Mouse (Mus musculus) right cerebral cortex, postnatal 14 days (tissue): ENCODE measurements around the gene Ahcyl1.

Experiments
- DNase-seq: peaks from one replicate; pipeline ENCODE4 v3.0.0; 2022

The Ahcyl1 gene

GRCm38 (mm10) chr3:107703675-107704370 is 7.5 kb upstream of the Ahcyl1 start:
- no peak for DNase-seq

DNA sequence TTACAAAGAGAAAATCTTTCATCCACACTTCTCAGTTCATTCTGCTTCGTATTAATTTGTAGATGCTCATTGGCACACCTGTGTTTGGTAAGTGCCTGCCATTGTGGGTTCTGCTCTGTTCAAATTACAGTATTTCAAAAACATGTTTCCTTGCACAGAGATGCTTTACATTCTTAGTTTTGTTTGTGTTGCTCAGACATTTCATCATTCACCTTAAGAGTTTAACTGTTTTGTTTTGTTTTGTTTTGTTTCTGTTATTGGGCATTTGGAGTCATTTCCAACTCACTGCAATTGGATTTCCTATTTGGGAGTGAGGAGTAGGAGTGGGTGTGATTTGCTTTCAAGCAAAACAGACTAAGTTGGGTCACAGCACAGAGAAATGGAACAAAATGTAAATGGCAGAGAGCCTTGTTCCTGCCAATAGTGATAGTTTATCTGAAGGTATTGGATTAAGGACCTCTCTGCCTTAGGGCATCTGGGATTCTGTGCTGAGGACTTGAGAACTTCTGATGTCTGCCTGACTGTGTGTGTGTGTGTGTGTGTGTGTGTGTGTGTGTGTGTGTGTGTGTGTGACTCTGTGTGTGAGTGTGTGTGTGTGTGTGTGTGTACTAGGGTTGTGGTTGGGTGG is 5.5 kb upstream of the Ahcyl1 start:
- DNase-seq: no peak

DNA sequence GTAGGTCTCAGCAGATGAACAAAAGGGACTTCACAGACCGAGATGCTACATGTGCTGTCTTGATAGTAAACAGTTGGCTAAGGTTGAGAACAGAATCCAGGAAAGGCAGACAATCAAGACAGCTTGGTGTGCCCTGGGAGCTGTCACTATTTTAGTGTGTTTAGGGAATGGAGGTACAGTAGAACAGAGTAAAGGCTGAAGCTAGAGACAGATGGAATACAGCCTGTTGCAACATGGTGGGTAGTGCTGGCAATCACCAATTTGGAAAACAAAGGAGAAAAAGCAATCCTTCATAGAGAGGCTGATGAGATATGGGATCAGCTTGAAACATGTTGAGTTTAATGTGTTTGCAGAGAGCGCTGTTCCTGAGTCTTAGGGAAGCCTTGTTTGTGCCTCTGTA is 4.3 kb upstream of the Ahcyl1 start:
- no peak for DNase-seq

- no peak for DNase-seq
Observed at GRCm38 (mm10) chr3:107696910-107697309, 550 bp upstream of the Ahcyl1 start.

DNA sequence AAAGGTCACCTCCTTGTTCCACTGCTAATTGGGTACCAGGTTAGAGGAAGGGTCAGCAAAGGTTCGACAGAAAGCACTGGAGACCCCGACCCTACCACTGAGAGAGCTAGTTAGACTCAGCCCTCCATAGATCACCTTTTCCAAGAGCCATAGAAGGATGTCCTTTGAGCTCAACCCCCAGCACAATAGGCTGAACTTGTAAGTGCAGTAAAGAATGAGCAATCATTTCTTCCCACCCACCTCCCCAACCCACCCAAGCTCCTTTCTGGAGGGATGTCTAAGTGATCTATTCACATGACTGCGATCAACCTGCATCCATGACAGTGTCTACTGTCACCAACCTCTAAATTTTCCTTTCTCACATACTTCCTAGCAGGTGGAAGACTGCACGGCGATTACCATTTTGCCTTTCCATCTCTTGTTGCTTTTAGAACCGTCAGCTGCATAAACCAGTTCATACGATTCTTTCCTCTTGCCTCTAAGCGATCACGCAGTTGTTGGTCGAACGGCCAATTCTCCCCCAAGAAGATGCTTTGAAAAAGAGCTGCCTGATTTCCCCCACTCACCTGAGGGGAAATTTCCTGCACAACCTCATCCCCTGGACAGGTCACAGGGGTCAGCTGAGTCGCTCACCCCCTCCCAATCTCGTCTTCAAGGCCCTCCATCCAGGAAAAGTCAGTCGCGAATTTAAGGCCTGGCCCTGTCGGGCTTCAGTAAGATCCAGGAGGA is 977 bp downstream of the Ahcyl1 start:
- DNase-seq: no peak

DNA sequence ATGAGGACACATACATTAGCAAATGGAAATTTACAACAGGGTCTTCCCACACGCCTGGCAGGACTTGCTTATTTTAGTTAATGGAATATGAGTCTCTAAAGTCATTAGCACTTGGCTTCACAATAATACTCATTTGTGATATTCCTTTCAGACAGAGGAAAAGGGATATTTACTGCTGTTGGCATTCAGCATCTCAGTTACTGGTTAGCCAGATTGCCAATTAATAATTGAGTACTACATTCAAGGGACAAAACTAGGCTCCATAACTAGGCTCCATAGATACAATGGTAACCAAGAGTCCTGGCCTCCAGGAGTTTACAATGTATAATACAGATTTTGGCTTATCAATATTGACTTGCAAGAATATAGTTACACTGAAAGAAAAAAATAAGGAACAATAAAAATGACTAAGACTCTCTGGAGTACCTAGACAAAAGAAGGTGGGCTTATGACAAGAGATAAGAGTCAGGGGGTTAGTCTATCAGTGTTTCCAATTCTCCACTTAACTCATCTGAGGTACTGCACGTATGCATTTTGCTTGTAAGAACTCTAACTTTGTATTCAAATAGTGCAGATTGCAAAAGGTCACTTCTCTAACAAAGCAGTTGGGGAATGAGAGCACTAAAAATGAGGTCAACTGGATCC is 2.0 kb downstream of the Ahcyl1 start:
- no peak for DNase-seq

DNA sequence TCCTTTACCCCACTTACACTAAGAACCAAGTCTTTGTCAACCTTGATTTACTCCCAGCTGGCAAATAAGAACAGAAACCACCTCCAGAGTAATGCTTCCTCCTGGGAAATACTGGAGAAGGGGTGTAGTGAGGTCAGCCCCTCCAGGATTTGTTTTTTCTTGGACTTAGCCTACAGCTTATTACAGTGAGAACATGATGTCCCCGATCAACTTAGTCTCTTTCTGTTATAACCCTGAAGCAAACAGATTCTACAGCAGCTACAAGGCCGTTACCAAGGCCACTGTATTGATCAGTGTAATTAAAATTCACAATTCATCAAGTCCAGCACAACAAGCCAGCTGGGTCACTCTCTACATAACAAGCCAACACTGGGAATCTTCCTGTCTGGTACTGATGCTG is 6.0 kb downstream of the Ahcyl1 start:
- DNase-seq: no peak

- no peak for DNase-seq
Observed at GRCm38 (mm10) chr3:107689245-107689644, 7.1 kb downstream of the Ahcyl1 start.

GRCm38 (mm10) chr3:107688236-107688635 is 8.1 kb downstream of the Ahcyl1 start:
- DNase-seq: no peak

DNA sequence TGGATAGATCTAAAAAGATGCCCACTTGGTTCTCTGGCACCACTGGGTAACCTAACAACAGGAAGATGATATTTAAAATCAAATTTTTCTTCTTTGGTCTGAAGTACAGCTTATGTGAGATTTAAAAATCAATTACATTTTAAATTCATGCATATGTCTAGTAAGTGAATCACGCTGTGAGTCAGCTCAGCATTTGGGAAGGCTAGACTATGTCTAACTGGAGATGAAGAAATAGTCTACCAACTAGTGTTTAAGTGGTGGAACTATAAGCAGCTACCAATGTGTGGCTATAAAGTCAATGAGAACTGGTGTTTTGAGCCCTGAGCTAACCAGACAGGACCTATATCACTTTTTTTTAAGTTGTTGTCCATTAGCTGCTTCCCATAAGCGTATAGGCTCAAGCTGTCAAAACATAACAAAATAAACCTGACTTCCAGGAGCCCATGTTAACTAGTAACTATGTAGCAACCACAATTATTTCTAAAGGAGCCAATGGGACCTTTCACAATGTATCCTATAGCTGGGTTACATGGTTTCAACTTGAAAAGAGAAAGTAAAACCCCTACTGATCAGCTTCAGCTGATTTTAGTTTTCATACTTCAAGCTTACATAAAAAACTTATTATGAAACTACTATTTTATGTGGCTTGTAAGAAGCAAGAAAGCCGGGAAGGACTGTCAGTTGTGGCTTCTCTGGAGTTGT is 9.9 kb downstream of the Ahcyl1 start:
- DNase-seq: no peak

DNA sequence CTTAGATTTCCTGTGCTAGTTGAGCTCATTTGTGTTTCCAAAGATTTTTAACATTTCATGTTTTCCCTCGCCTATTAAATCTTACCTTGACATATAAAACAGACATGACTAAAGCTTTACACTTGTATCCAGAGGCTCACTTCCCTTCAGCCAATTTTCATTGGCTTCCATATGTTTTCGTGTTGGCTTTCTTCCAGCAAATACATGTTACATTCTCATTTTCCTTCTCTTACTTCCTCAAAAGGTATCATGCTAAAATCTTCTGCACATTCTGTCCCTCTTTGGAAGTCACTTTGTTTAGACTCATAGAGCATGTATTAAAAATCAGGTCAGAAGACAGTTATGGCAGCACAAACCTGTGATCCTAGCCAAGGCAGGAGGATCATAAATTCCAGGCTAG is 10.7 kb downstream of the Ahcyl1 start:
- no peak for DNase-seq

DNA sequence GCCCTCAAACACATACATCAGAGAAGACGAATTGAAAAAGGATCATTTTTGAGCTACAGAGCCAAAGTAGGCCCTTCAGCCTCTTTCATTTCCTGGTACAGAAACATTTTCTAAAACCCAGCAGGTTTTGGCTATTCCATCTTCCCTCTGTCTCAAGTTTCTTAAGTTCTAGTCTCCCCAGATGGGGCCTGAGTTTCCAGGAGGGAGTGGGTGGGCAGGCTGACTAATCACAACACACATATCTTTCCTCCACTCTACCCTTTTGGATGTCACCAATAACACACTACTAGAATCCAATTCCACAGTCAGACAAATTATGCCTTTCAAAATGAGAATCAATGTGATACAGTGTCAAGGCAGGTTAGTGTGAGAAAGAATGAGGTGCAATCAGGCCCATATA is 12.8 kb downstream of the Ahcyl1 start:
- DNase-seq: no peak

DNA sequence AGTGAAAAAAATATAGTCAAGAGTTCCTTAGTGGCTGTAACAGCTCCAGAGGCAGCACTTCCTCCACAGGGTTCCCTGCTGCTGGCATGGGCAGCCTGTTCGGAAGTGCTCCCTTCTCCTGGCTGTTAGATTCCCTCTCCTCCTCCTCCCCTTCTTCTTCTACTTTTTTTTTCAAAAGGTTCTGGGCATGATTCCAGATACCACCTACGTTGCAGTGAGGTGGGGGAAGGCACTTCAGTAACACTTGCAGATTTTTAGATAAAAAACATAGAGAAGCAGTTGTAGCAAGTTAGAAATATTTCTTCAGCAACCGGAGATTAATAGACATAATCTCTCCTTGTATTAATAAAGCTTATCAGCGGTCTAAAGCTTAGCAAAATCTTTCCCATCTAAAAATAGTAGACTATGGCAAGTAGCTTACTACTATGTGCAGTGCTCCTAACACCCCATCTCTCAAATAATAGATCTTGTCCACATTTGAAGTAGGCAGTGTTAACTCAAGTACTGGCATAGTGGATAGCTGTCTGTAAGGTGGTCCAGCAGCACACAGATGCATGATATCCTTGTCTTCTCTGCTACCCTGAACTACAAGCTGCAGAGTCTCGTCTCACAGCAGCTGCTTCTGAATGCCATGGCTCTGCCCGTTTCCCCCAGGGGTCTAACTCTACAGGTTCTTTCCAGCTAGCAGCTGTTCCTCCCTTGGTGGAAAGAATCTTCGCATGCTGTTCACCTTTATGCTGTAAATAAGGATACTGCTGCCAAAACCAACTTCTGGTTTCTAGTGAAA is 15.4 kb downstream of the Ahcyl1 start:
- DNase-seq: peak; percentile 40

GRCm38 (mm10) chr3:107671509-107671908 is 24.9 kb downstream of the Ahcyl1 start:
- no peak for DNase-seq

GRCm38 (mm10) chr3:107670500-107670899 is 25.9 kb downstream of the Ahcyl1 start:
- DNase-seq: no peak

- DNase-seq: no peak
Observed at GRCm38 (mm10) chr3:107668786-107669185, 27.6 kb downstream of the Ahcyl1 start.

GRCm38 (mm10) chr3:107667426-107667825 is 28.9 kb downstream of the Ahcyl1 start:
- no peak for DNase-seq

GRCm38 (mm10) chr3:107664641-107665040 is 31.7 kb downstream of the Ahcyl1 start:
- DNase-seq: no peak

- DNase-seq: no peak
Observed at GRCm38 (mm10) chr3:107659000-107659399, 37.4 kb downstream of the Ahcyl1 start.

- no peak for DNase-seq
Observed at GRCm38 (mm10) chr3:107656888-107657287, 39.5 kb downstream of the Ahcyl1 start.

DNA sequence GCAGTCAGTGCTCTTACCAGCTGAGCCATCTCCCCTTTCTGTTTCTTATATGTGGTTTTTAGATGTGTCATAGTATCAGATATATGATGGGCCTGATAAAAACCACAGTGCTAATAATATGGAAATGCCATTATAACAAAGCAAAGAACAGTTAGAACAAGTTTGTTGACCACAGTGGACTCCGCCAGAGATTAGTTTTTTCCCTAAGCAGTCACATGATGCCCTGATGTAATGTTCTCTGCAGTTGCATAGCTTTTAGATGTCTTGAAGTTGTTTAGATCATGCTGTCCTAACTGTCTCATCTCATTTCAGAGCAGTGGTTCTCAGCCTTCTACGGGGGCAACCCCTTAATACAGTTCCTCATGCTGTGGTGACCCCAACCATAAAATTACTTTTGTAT is 40.2 kb downstream of the Ahcyl1 start:
- no peak for DNase-seq

DNA sequence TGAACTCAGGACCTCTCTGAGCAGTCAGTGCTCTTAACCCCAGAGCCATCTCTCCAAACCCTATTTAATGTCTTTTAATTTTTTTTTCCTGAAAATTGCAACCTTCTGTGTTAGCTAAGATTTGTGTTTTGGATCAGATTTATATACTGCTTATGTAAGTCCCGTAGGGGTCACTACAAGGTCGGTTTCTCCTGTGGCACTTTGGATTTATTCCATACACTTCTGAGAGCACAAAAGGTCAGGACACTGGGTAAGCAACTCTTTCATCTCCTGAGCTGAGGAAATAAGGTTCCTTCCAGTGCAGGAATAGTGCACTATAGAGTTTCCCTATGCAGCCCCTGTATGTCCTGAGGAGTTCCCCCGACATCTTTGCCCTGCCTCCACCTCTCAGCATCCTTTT is 40.9 kb downstream of the Ahcyl1 start:
- DNase-seq: no peak
